Mouse (Mus musculus): ENCODE results near the gene Barx1. TPM values are rescaled to one million over a fixed set of nuclear protein-coding genes. Genes with fewer than 3 reads are reported as not detected.

The Barx1 gene
- polyA plus RNA-seq, 1 experiment: 0.57 TPM

DNA sequence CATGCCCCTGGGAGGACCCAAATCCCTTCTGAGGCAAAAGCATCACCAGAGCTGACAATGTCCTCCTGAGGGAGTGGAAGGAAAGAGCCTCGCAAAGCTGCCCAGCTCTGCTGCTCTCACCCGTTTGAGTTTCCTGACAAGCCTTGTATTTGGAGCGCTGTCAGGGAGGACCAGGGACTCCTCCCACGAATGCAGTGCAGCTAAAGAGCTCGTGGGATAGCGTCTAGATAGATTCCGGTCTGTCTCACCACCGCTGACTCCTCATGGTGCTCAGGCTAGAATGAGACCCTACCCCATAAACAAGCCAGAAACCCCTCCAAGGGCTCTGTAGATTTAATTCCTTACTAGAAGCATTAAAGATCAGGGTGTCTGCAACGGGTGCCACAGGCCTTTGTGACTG is 5.0 kb upstream of the Barx1 start:
- no peak overlapping the region for H3K27ac ChIP-seq (ENCODE audit: insufficient read depth, low read length)
- H3K9ac ChIP-seq (ENCODE audit: low read depth, poor library complexity, severe bottlenecking): no peak overlapping the region
- H3K36me3 ChIP-seq (ENCODE audit: control insufficient read depth, insufficient read depth, low read length, poor library complexity, severe bottlenecking): no peaks in the 10 kb centered on the region
- TF ChIP-seq POLR2A (IDR thresholded peaks at IDR 0.05; ENCODE audit: insufficient read depth, low read length): no peak
- TF ChIP-seq EP300 (IDR thresholded peaks at IDR 0.05; ENCODE audit: insufficient read depth, low read depth, low read length): no peak
- TF ChIP-seq CTCF (IDR thresholded peaks at IDR 0.05; ENCODE audit: low read depth, low read length): no peak
- peaks cover 22% of the 10 kb centered on the region for H3K27me3 ChIP-seq (ENCODE audit: control insufficient read depth, insufficient read depth, low read length, poor library complexity, severe bottlenecking)
- no peaks in the 10 kb centered on the region for H3K4me1 ChIP-seq (ENCODE audit: control insufficient read depth, insufficient read depth, low read length)
- no peaks in the 10 kb centered on the region for H3K9me3 ChIP-seq (replicated peaks; ENCODE audit: control insufficient read depth, insufficient read depth, low read length, poor library complexity, severe bottlenecking)
- no peak overlapping the region for H3K4me3 ChIP-seq (ENCODE audit: low read depth, low read length)

DNA sequence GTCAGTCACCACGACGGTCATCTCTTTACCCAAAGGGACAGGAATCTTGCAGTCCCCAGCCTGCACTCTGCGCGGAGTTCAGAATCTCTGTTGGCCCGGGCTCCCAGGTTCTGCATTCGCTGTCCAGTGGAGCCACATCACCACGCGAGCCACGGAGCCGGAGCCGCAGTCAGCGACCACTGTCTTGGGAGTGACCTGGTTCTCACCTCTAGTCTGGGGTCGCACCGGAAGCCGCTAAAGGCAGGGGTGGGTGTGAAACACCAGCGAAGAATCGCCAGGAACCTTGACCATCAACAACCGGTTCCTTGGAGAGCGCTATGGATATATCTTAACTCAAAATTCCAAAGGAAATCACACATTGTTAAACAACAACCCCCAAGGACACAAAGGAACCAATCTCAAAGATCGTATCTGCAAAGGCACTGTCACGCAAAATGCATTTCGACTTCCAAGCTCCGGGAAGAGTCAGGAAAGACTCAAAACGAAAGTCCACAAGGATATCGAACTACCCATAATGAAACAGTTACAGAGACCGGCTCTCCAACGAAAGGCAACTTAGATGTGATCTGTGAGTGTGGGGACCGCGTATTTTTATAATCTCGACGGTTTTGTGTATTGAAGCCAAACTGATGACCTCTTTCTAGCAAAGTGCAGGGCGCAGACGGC is 4.1 kb upstream of the Barx1 start:
- no peaks in the 10 kb centered on the region for H3K36me3 ChIP-seq (ENCODE audit: control insufficient read depth, insufficient read depth, low read length, poor library complexity, severe bottlenecking)
- peaks cover 30% of the 10 kb centered on the region for H3K27me3 ChIP-seq (ENCODE audit: control insufficient read depth, insufficient read depth, low read length, poor library complexity, severe bottlenecking)
- no peaks in the 10 kb centered on the region for H3K9me3 ChIP-seq (replicated peaks; ENCODE audit: control insufficient read depth, insufficient read depth, low read length, poor library complexity, severe bottlenecking)
- peak overlapping the region; percentile 8; the same call in 1 of the 2 replicates for H3K4me3 ChIP-seq (ENCODE audit: low read depth, low read length)
- no peak for TF ChIP-seq POLR2A (IDR thresholded peaks at IDR 0.05; ENCODE audit: insufficient read depth, low read length)
- TF ChIP-seq CTCF (IDR thresholded peaks at IDR 0.05; ENCODE audit: low read depth, low read length): no peak
- TF ChIP-seq EP300 (IDR thresholded peaks at IDR 0.05; ENCODE audit: insufficient read depth, low read depth, low read length): no peak
- H3K27ac ChIP-seq (ENCODE audit: insufficient read depth, low read length): no peak overlapping the region
- no peak overlapping the region for H3K9ac ChIP-seq (ENCODE audit: low read depth, poor library complexity, severe bottlenecking)
- H3K4me1 ChIP-seq (ENCODE audit: control insufficient read depth, insufficient read depth, low read length): no peaks in the 10 kb centered on the region

DNA sequence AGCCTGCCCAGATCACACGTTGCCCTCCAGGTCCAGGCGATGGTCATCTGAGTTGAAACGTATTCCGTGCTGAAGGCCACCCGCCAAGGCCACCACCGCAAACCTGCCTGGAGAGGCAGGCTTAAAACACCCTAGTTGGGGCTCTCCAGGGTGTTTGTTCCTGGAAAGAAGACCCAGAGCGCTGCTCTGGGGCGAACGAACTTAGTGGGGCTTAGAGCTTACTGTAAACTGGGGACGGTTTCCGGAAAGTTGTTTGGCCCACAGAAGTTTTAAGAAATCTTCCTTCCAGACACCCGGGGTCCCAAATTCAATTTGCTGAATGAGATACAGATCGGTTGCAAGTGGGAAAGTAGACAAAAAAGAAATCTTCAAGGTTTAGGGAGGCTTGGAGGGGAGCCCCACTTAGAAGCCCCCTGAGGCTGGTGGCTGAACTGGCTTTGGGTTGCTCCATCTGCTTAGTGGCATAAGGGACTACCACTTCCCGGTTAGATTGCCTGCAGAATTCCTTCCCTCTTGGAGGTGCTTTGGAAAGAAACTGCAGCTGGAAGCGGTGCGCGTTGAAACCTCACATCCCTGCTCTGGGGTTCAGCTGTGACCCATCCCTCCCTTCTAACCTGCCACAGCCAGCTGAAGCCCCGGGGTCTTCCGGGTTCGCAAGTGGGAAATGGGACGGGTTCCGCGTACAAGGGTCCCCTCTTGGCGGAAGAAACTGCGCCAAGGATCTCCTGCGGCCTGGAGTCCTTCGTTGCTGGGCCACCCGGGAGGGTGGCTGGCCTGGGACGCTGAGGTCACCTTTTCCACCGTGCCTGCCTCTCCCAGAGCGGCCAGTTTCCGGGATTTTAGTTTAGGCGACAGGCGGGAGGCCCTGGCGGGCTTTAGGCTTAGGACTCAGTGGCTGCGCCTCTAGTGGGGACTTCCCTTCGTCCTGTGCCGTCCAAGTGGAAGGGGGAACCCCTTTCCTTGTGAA is 3.3 kb upstream of the Barx1 start:
- no peaks in the 10 kb centered on the region for H3K36me3 ChIP-seq (ENCODE audit: control insufficient read depth, insufficient read depth, low read length, poor library complexity, severe bottlenecking)
- no peak overlapping the region for H3K27ac ChIP-seq (ENCODE audit: insufficient read depth, low read length)
- peak overlapping the region; percentile 21; the same call in 1 of the 2 replicates for H3K9ac ChIP-seq (ENCODE audit: low read depth, poor library complexity, severe bottlenecking)
- H3K4me3 ChIP-seq (ENCODE audit: low read depth, low read length): peak overlapping the region; percentile 29; the same call in 1 of the 2 replicates
- H3K4me1 ChIP-seq (ENCODE audit: control insufficient read depth, insufficient read depth, low read length): no peaks in the 10 kb centered on the region
- H3K9me3 ChIP-seq (replicated peaks; ENCODE audit: control insufficient read depth, insufficient read depth, low read length, poor library complexity, severe bottlenecking): no peaks in the 10 kb centered on the region
- TF ChIP-seq CTCF (IDR thresholded peaks at IDR 0.05; ENCODE audit: low read depth, low read length) (no peak), EP300 (IDR thresholded peaks at IDR 0.05; ENCODE audit: insufficient read depth, low read depth, low read length) (no peak), POLR2A (IDR thresholded peaks at IDR 0.05; ENCODE audit: insufficient read depth, low read length) (no peak)
- H3K27me3 ChIP-seq (ENCODE audit: control insufficient read depth, insufficient read depth, low read length, poor library complexity, severe bottlenecking): peaks cover 39% of the 10 kb centered on the region

DNA sequence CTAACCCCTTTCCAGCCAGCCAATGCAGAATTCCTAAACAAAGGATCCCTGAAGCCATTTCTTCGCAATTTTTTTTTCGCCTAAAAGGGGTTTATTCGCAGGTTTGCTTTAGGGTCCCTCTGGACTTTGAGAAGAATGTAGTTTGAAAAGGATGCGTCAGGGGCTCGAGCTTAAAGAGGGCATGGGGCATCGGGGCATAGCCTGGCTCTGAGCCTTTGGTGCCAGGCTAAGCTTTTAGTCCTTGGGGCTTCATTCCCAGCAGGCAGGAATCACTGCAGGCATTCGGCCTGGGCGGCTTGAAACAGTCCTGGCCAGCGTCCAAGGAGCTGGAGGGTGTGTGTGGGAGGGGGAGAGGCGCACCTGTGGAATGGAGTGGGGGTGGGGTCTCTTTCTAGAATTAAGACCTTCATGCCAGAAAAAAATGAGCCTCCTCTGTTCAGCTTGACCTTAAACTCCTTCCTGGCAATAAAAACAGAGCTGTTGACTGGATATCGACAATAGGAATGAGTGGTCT is 2.5 kb upstream of the Barx1 start:
- no peak for TF ChIP-seq POLR2A (IDR thresholded peaks at IDR 0.05; ENCODE audit: insufficient read depth, low read length)
- TF ChIP-seq CTCF (IDR thresholded peaks at IDR 0.05; ENCODE audit: low read depth, low read length): no peak
- no peak for TF ChIP-seq EP300 (IDR thresholded peaks at IDR 0.05; ENCODE audit: insufficient read depth, low read depth, low read length)
- no peak overlapping the region for H3K4me3 ChIP-seq (ENCODE audit: low read depth, low read length)
- peaks cover 42% of the 10 kb centered on the region for H3K27me3 ChIP-seq (ENCODE audit: control insufficient read depth, insufficient read depth, low read length, poor library complexity, severe bottlenecking)
- H3K4me1 ChIP-seq (ENCODE audit: control insufficient read depth, insufficient read depth, low read length): no peaks in the 10 kb centered on the region
- H3K9ac ChIP-seq (ENCODE audit: low read depth, poor library complexity, severe bottlenecking): no peak overlapping the region
- H3K27ac ChIP-seq (ENCODE audit: insufficient read depth, low read length): no peak overlapping the region
- H3K9me3 ChIP-seq (replicated peaks; ENCODE audit: control insufficient read depth, insufficient read depth, low read length, poor library complexity, severe bottlenecking): no peaks in the 10 kb centered on the region
- H3K36me3 ChIP-seq (ENCODE audit: control insufficient read depth, insufficient read depth, low read length, poor library complexity, severe bottlenecking): no peaks in the 10 kb centered on the region

DNA sequence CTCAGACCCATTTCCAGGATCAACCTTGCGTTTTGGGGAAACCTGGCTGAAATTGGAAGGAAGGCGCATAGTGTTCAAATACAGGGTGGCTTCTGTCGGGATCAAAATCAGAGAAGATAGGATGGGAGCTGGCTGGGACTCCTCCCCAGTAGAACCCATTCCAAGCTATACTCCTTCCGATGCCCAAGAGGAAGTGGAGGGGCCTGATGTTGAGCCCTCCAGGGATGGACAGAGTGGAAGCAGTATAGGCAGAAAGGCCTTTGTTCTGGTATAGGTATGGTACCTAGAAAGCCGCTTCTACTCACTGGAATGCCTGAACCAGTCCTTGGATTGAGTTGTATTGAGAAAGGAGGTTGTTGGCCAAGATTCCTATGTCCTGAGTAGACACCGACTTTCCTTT is 2.1 kb upstream of the Barx1 start:
- TF ChIP-seq CTCF (IDR thresholded peaks at IDR 0.05; ENCODE audit: low read depth, low read length) (no peak), EP300 (IDR thresholded peaks at IDR 0.05; ENCODE audit: insufficient read depth, low read depth, low read length) (no peak), POLR2A (IDR thresholded peaks at IDR 0.05; ENCODE audit: insufficient read depth, low read length) (no peak)
- Histone ChIP-seq H3K36me3 (ENCODE audit: control insufficient read depth, insufficient read depth, low read length, poor library complexity, severe bottlenecking) (no peaks in the 10 kb centered on the region), H3K4me1 (ENCODE audit: control insufficient read depth, insufficient read depth, low read length) (no peaks in the 10 kb centered on the region), H3K9ac (ENCODE audit: low read depth, poor library complexity, severe bottlenecking) (no peak overlapping the region), H3K9me3 (replicated peaks; ENCODE audit: control insufficient read depth, insufficient read depth, low read length, poor library complexity, severe bottlenecking) (no peaks in the 10 kb centered on the region), H3K27me3 (ENCODE audit: control insufficient read depth, insufficient read depth, low read length, poor library complexity, severe bottlenecking) (peaks cover 45% of the 10 kb centered on the region), H3K27ac (ENCODE audit: insufficient read depth, low read length) (no peak overlapping the region), H3K4me3 (ENCODE audit: low read depth, low read length) (no peak overlapping the region)

Data from ES-Bruce4 (cell line).